Mouse (Mus musculus) ES-E14 (cell line): ENCODE results near the gene Plekhg2.

Source experiments
- CHD2 ChIP-seq: IDR thresholded peaks from 2 replicates; pipeline ENCODE4 v1.6.1; 2014; ENCODE audit warnings: mild to moderate bottlenecking, low read depth, low read length, inconsistent platforms
- ZNF384 ChIP-seq: IDR thresholded peaks from 2 replicates; pipeline ENCODE4 v1.6.1; 2012; ENCODE audit warnings: low read depth, low read length, inconsistent platforms

DNA sequence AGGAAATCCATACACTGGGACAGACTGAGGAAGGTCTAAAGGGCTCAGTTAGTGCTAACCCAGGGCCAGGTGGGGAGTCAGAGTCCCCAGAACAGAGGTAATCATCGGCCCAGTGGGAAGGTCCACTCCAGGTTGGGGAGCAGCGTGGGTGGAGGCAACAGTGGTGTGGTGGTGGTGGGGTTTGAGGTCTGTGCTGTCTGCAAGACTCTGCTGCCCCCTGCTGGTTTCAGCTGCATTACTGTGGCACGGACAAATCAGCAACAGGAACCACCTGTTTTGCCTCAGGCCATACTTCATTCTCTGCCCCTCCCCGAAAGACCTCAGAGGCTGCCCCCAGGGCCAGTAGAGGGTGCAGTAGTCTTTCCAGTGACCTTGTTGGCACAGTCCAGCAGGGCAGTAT lies 14.1 kb upstream of the Plekhg2 start:
- no peak for TF ChIP-seq ZNF384
- TF ChIP-seq CHD2, result no peak
